Mouse (Mus musculus): ENCODE data around the gene Mef2c. TPM values are rescaled to one million over a fixed set of nuclear protein-coding genes. Genes with fewer than 3 reads are reported as not detected.
A peak's percentile ranks its signal among the peaks of the same experiment; 100 is the strongest.

The Mef2c gene
- polyA plus RNA-seq, 1 experiment from 2014 or later = 32.3 TPM

DNA sequence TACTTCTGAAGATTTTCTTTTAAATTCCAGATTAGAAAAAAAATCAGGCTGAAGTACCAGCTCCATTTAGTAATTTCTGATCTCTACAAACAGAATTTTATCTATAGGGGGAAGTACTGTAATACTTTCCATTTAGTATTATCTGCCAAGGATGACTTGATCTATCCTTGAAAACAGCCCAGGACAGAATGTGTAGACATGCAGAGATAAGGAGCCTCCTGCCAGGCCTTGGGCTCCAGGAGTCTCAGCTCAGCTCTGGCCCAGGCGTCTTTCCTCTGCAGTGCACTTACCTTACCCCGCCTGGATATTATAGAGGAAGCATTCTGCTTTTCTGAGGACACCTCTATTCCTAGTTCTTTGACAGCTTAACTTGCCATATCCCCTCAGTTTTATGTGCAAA, 59.4 kb downstream of the Mef2c start:
- 32% methylated on average over 2 of the region's 2 CpGs for WGBS (ENCODE audit: insufficient replicate concordance)
- H3K4me1 ChIP-seq = peaks cover 27% of the 10 kb centered on the region
- no peaks in the 10 kb centered on the region for H3K9me3 ChIP-seq (replicated peaks)
- H3K9ac ChIP-seq = no peak overlapping the region
- H3K4me3 ChIP-seq = no peak overlapping the region
- peak; percentile 78 for ATAC-seq
- H3K27me3 ChIP-seq (replicated peaks) = no peaks in the 10 kb centered on the region
- no peaks in the 10 kb centered on the region for H3K36me3 ChIP-seq
- no peak overlapping the region for H3K4me2 ChIP-seq
- no peak overlapping the region for H3K27ac ChIP-seq

DNA sequence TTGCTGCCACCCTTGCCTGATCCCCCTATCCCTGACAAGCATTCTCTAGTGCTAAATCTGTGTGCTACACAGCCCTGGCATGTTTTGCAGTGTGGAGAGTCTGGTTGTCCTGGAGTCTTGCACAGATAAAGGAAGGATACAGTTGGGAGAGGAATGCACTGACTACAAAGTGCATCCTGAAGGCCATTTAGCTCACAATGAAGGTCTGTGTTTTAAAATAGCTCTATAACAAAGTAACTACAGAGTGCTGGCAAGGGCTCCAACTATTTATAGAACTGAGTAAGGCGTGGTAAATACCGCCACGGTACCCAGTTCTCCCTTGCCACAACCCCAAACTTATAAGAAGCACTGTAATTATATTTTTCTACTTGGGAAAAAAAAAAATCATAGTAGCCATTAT, 61.9 kb downstream of the Mef2c start:
- Histone ChIP-seq H3K27ac (no peak overlapping the region), H3K9ac (no peak overlapping the region), H3K4me1 (peaks cover 38% of the 10 kb centered on the region), H3K27me3 (replicated peaks) (no peaks in the 10 kb centered on the region), H3K9me3 (replicated peaks) (no peaks in the 10 kb centered on the region), H3K36me3 (no peaks in the 10 kb centered on the region), H3K4me2 (no peak overlapping the region), H3K4me3 (no peak overlapping the region)
- WGBS (ENCODE audit: insufficient replicate concordance) = 51% methylated on average over 3 of the region's 3 CpGs
- ATAC-seq = no peak

DNA sequence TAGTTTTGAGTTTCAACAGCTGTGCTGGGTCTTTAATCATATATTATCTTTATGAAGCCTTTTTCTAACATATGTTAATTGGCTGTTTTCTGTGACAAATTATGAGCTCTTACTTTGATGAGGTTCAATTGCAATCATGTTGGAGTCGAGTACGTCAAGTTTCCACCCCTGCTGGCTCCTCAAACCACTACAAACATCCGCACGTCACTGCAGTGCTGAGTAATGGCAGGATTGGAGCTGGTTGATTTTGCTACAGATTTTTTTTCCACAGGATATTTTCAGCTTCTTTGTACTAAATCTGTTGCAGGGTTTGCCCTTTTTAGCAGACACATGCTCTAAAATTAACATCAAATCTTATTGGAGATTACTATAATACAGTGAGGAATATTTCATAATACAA, 62.3 kb downstream of the Mef2c start:
- H3K4me1 ChIP-seq = peaks cover 38% of the 10 kb centered on the region
- H3K4me3 ChIP-seq = no peak overlapping the region
- no peak for ATAC-seq
- H3K27me3 ChIP-seq (replicated peaks) = no peaks in the 10 kb centered on the region
- H3K27ac ChIP-seq = no peak overlapping the region
- H3K9me3 ChIP-seq (replicated peaks) = no peaks in the 10 kb centered on the region
- H3K36me3 ChIP-seq = no peaks in the 10 kb centered on the region
- no peak overlapping the region for H3K9ac ChIP-seq
- WGBS (ENCODE audit: insufficient replicate concordance) = 51% methylated on average over 4 of the region's 4 CpGs
- H3K4me2 ChIP-seq = no peak overlapping the region

DNA sequence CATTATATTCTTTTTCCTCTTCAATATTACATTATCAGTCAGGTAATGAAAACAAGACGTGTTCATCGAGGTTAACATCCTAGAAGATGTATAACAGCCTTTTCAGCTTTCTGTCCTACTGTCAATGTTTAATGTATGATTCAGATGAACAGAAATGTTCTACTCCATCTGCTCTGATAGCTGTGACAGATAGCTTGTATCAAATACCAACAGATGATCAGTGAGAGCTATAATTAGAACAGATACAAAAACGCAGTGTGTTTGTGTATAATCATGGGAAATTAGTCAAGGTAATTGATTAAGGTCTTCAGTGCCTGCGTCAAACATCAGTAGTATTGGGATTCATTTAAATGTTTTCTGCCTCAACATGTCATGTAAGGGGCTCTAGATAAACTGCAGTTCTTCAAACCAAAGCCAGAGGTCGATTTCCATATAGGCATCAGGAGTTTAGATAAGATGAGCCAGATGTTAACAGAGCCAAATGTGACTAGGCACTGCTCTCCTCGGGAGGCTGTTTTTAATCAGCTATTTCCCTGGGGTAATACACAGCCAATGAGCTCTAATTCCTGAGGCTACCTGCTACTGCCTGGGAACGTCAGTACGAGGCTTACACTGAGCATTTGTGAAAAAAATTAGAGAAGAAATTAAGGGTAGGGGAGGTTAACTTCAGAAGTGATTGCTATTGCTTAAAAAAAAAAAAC, 63.1 kb downstream of the Mef2c start:
- no peak for ATAC-seq
- peaks cover 42% of the 10 kb centered on the region for H3K4me1 ChIP-seq
- H3K4me2 ChIP-seq = no peak overlapping the region
- 42% methylated on average over 8 of the region's 8 CpGs for WGBS (ENCODE audit: insufficient replicate concordance)
- H3K4me3 ChIP-seq = no peak overlapping the region
- no peaks in the 10 kb centered on the region for H3K9me3 ChIP-seq (replicated peaks)
- no peaks in the 10 kb centered on the region for H3K36me3 ChIP-seq
- no peaks in the 10 kb centered on the region for H3K27me3 ChIP-seq (replicated peaks)
- no peak overlapping the region for H3K9ac ChIP-seq
- no peak overlapping the region for H3K27ac ChIP-seq

DNA sequence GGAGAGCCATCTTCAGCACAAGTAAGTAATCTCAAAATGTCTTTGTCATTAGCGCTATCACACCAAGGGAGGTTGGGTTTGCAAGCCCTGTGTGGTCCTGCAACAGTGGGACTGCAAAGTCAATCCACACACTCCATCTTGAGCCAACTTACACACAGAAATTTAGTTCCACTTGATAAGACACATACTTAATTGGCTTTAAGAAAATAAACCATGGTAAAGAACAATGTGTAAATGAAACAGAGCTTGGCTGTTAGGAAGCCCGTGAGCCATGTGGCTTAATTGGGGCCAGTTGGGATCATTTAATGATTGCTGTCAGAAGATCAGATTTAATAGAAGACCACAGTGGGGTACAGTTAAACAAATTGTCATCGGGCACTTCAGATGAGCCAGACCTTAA, 63.8 kb downstream of the Mef2c start:
- Histone ChIP-seq H3K4me2 (no peak overlapping the region), H3K27me3 (replicated peaks) (no peaks in the 10 kb centered on the region), H3K4me3 (no peak overlapping the region), H3K4me1 (peaks cover 46% of the 10 kb centered on the region), H3K9me3 (replicated peaks) (no peaks in the 10 kb centered on the region), H3K9ac (no peak overlapping the region), H3K36me3 (no peaks in the 10 kb centered on the region), H3K27ac (no peak overlapping the region)
- 73% methylated on average over 3 of the region's 3 CpGs for WGBS (ENCODE audit: insufficient replicate concordance)
- no peak for ATAC-seq

DNA sequence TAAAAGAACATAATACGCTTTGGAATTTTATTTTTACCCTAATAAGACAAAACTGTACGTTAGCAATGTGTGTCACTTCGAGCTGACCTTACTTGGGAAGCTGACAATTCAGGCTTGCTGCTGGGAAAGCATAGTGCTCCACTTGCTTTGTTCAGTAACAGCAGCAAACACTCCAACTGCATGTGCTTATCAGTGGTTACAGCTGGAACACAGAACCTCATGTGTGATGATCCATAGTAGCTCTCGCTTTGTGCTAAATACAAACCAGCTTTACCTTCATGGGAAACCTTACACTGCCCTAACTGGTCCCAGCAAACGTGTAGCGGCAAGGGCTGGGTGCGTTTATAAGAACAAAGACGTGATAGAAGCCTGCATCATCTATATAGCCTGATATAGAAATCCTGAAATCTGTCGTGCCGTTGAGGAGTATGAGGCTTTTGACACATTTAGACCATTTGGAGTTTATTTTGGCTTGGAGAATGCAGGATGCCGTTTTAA, 65.0 kb downstream of the Mef2c start:
- no peak overlapping the region for H3K9ac ChIP-seq
- H3K4me2 ChIP-seq = no peak overlapping the region
- H3K27me3 ChIP-seq (replicated peaks) = no peaks in the 10 kb centered on the region
- H3K9me3 ChIP-seq (replicated peaks) = no peaks in the 10 kb centered on the region
- no peak overlapping the region for H3K4me3 ChIP-seq
- H3K36me3 ChIP-seq = no peaks in the 10 kb centered on the region
- ATAC-seq = peak; percentile 56
- WGBS (ENCODE audit: insufficient replicate concordance) = 48% methylated on average over 11 of the region's 11 CpGs
- no peak overlapping the region for H3K27ac ChIP-seq
- peaks cover 47% of the 10 kb centered on the region for H3K4me1 ChIP-seq

DNA sequence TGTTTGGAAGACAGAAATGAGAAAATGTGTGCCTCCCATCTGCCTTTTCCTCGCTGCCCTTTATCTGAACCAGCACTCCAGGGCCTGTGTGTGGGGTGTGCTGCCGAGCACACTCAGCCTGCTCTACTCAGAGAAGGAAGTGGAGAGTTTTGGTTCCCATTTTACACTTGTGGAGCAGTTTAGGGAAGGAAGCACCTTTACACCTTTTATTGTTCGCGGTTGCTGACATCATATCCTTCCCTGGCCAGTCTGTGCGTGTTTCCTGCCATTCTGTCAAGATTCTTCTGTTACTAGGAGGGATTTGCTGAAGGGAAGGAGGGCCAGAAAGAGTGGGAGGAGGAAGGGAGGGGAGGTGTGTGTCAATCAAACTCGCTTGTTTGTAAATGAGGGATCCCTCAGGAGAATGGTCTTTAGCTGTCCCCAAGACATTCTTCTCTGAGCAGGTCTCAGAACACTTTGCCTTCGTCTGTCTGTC, 68.2 kb downstream of the Mef2c start:
- Histone ChIP-seq H3K4me1 (peaks cover 44% of the 10 kb centered on the region), H3K9me3 (replicated peaks) (no peaks in the 10 kb centered on the region), H3K27me3 (replicated peaks) (no peaks in the 10 kb centered on the region), H3K4me2 (peak overlapping the region; percentile 54), H3K36me3 (no peaks in the 10 kb centered on the region), H3K9ac (peak overlapping the region; percentile 32; the same call in 1 of the 2 replicates), H3K4me3 (peak overlapping the region; percentile 14; the same call in 1 of the 2 replicates), H3K27ac (peak overlapping the region; percentile 31)
- peak; percentile 85 for ATAC-seq
- 8% methylated on average over 7 of the region's 7 CpGs for WGBS (ENCODE audit: insufficient replicate concordance)

DNA sequence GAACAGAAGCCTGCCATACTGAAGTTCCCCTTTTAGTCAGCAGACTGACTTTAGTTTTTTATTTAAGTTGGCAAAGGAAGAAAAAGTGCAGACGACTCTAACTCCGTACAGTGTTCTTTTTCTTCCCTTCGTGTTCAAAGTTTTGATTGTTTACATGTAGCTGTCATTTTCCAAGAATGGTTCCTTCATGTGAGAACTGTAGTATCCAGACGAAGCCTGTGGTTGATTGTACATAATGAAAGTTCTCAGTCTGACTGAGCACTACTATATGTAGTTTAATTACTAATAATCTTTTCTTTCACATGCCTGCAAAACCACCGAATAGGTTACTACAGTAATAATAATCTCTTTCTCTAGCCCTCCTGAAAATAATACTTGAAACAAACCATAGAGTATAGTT, 68.6 kb downstream of the Mef2c start:
- WGBS (ENCODE audit: insufficient replicate concordance) = 25% methylated on average over 5 of the region's 5 CpGs
- Histone ChIP-seq H3K27ac (peak overlapping the region; percentile 31), H3K4me1 (peaks cover 41% of the 10 kb centered on the region), H3K9ac (peak overlapping the region; percentile 32; the same call in 1 of the 2 replicates), H3K4me2 (peak overlapping the region; percentile 54), H3K4me3 (peak overlapping the region; percentile 14; the same call in 1 of the 2 replicates), H3K9me3 (replicated peaks) (no peaks in the 10 kb centered on the region), H3K36me3 (no peaks in the 10 kb centered on the region), H3K27me3 (replicated peaks) (no peaks in the 10 kb centered on the region)
- ATAC-seq = no peak

DNA sequence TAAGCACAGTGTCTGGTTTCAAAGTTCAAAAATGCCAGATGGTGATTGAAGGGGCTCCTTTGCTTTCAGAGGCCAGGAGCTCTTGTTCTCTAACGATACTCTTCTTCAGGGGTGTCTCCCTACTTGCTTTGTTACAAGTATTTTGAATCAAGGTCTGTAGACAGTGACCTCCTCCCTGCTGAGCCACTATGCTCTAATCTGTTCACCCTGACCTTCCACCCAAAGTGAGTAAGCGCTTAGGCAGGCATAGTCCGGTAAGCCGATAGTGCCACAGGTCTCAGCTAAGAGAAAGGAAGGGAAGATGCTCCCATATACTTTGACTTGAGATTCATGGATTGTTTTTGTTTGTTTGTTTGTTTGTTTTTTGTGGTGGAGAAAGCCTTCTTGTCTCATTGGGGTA, 69.5 kb downstream of the Mef2c start:
- Histone ChIP-seq H3K27ac (0 out of 2 replicates have a peak overlapping the region, but pooled peaks have one; percentile 7), H3K27me3 (replicated peaks) (no peaks in the 10 kb centered on the region), H3K9ac (no peak overlapping the region), H3K4me2 (peak overlapping the region; percentile 23; the same call in 1 of the 2 replicates), H3K9me3 (replicated peaks) (no peaks in the 10 kb centered on the region), H3K4me3 (no peak overlapping the region), H3K36me3 (no peaks in the 10 kb centered on the region), H3K4me1 (peaks cover 37% of the 10 kb centered on the region)
- peak; percentile 59; the same call in 1 of the 2 replicates for ATAC-seq
- 35% methylated on average over 4 of the region's 4 CpGs for WGBS (ENCODE audit: insufficient replicate concordance)

DNA sequence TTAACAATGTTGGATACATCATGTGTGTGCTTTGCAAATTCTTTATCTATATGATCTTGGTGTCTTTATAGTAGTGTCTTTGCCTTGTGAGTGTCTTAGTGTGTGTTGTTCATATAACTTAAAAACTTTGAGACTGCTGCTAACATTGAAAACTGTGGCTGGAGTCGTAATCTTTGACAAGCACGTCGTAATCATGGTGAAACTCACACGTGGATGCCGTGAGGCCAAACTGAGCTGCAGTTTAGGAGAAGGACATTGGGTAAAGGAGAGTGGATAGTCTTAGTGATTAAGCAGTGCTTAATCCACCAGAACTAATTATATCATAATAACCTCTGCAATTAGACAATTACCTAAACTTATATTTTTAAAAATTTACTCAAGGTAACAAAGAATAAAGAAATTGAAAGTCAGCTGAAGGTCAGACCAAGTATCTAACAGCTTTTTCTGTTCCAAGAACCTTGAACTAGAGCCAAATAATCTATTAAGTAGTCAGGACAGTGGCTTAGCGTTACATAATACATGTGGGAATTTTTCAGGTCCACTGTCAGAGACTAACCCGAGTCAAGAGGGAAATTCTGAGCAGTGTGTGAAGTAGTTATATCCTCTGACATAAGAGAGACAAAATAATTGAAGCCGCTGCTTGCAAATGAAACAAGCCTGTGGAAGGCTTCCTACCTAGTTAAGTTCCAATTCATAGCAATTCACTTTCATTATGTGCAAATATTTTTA, 70.2 kb downstream of the Mef2c start:
- Histone ChIP-seq H3K27ac (no peak overlapping the region), H3K27me3 (replicated peaks) (no peaks in the 10 kb centered on the region), H3K9me3 (replicated peaks) (no peaks in the 10 kb centered on the region), H3K36me3 (no peaks in the 10 kb centered on the region), H3K4me2 (peak overlapping the region; percentile 23; the same call in 1 of the 2 replicates), H3K4me3 (no peak overlapping the region), H3K9ac (no peak overlapping the region), H3K4me1 (peaks cover 30% of the 10 kb centered on the region)
- WGBS (ENCODE audit: insufficient replicate concordance) = 42% methylated on average over 8 of the region's 8 CpGs
- no peak for ATAC-seq

DNA sequence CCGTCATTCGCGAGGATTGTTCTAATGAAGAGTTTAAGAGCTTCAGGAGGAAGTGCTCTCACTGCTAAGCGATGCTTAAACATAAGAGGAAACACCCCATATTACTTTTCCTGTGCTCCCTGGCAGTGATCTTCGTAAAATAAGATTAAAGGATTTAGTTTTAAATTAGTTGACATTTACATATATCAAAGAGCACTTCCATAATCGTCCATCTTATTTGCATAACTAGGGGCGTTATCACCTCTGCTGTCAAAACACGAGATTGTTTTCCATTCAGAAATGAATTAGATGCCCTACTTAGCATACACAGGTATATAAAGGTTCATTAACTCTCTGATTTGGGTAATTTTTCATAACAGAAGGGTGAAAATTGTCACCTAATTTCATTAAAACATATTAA, 71.0 kb downstream of the Mef2c start:
- Histone ChIP-seq H3K27ac (no peak overlapping the region), H3K36me3 (no peaks in the 10 kb centered on the region), H3K4me2 (no peak overlapping the region), H3K27me3 (replicated peaks) (no peaks in the 10 kb centered on the region), H3K9ac (no peak overlapping the region), H3K9me3 (replicated peaks) (no peaks in the 10 kb centered on the region), H3K4me1 (peaks cover 25% of the 10 kb centered on the region), H3K4me3 (no peak overlapping the region)
- 60% methylated on average over 8 of the region's 8 CpGs for WGBS (ENCODE audit: insufficient replicate concordance)
- ATAC-seq = no peak

DNA sequence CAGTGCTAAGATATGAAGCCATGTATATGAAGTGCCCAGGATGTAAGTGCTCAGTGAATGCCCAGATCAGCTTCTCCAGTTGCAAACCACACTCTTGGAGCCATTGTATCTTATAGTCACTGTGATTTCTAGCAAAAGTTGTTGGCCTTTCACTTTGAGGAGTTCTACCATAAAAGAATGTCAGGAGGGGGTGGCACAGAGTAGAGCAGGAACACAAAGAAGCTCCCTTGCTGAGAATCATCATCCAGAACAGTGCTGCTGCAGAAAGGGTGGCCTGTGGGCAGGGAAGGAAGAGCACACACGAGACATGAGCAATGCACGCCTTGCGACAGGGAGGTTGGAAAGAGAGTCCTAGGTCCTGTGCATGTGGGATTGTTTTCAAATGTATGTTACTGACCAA, 75.6 kb downstream of the Mef2c start:
- no peak overlapping the region for H3K27ac ChIP-seq
- no peaks in the 10 kb centered on the region for H3K9me3 ChIP-seq (replicated peaks)
- H3K4me3 ChIP-seq = no peak overlapping the region
- no peak overlapping the region for H3K4me2 ChIP-seq
- 80% methylated on average over 3 of the region's 3 CpGs for WGBS (ENCODE audit: insufficient replicate concordance)
- H3K36me3 ChIP-seq = no peaks in the 10 kb centered on the region
- no peaks in the 10 kb centered on the region for H3K27me3 ChIP-seq (replicated peaks)
- H3K9ac ChIP-seq = no peak overlapping the region
- no peaks in the 10 kb centered on the region for H3K4me1 ChIP-seq
- ATAC-seq = no peak
